Mouse (Mus musculus): ENCODE data around the gene Ddx54. TPM values are rescaled to one million over a fixed set of nuclear protein-coding genes. Genes with fewer than 3 reads are reported as not detected.

Gene Ddx54
- polyA plus RNA-seq, 2 experiments = 9.9 to 12.4 TPM

GRCm38 (mm10) chr5:120640094-120640493 is 27.6 kb downstream of the Ddx54 start:
- H3K27me3 ChIP-seq (ENCODE audit: control insufficient read depth, insufficient read depth, low read length) = peaks cover 2% of the 10 kb centered on the region; the same call in 1 of the 2 replicates
- no peaks in the 10 kb centered on the region for H3K9me3 ChIP-seq (ENCODE audit: control insufficient read depth, low read length)
- no peak overlapping the region for H3K27ac ChIP-seq
- H3K36me3 ChIP-seq (replicated peaks; ENCODE audit: control insufficient read depth, insufficient read depth, low read depth) = no peaks in the 10 kb centered on the region
- H3K4me2 ChIP-seq (ENCODE audit: low read depth) = no peak overlapping the region
- 68% methylated on average over 7 of the region's 7 CpGs for WGBS (ENCODE audit: insufficient replicate concordance)
- H3K4me3 ChIP-seq (ENCODE audit: insufficient read depth in 1 of 2, low read depth in 2 of 2, low read length in 2 of 2) = no peak overlapping the region
- DNase-seq (ENCODE audit: low read depth in 3 of 3, low spot score in 3 of 3) (no peak), ATAC-seq (ENCODE audit: insufficient read depth) (no peak)
- no peak overlapping the region for H3K9ac ChIP-seq (replicated peaks)
- H3K4me1 ChIP-seq (replicated peaks; ENCODE audit: control insufficient read depth in 2 of 2, insufficient read depth in 2 of 2, low read length in 1 of 2) = no peaks in the 10 kb centered on the region
- TF ChIP-seq CTCF (IDR thresholded peaks at IDR 0.05; ENCODE audit: low read depth) (no peak), EP300 (IDR thresholded peaks at IDR 0.05; ENCODE audit: low read depth) (no peak)

GRCm38 (mm10) chr5:120643365-120644085 is 31.0 kb downstream of the Ddx54 start:
- WGBS (ENCODE audit: insufficient replicate concordance) = 11% methylated on average over 14 of the region's 14 CpGs
- H3K4me3 ChIP-seq (ENCODE audit: insufficient read depth in 1 of 2, low read depth in 2 of 2, low read length in 2 of 2) = no peak overlapping the region
- ATAC-seq (ENCODE audit: insufficient read depth) (no peak), DNase-seq (ENCODE audit: low read depth in 3 of 3, low spot score in 3 of 3) (no peak)
- H3K27ac ChIP-seq = no peak overlapping the region
- no peak overlapping the region for H3K4me2 ChIP-seq (ENCODE audit: low read depth)
- H3K9me3 ChIP-seq (ENCODE audit: control insufficient read depth, low read length) = no peaks in the 10 kb centered on the region
- no peaks in the 10 kb centered on the region for H3K36me3 ChIP-seq (replicated peaks; ENCODE audit: control insufficient read depth, insufficient read depth, low read depth)
- H3K27me3 ChIP-seq (ENCODE audit: control insufficient read depth, insufficient read depth, low read length) = peaks cover 9% of the 10 kb centered on the region
- TF ChIP-seq CTCF (IDR thresholded peaks at IDR 0.05; ENCODE audit: low read depth) = no peak
- H3K4me1 ChIP-seq (replicated peaks; ENCODE audit: control insufficient read depth in 2 of 2, insufficient read depth in 2 of 2, low read length in 1 of 2) = peaks cover 2% of the 10 kb centered on the region in 2 experiments; a peak in 2 of 4 replicates
- H3K9ac ChIP-seq (replicated peaks) = no peak overlapping the region

DNA sequence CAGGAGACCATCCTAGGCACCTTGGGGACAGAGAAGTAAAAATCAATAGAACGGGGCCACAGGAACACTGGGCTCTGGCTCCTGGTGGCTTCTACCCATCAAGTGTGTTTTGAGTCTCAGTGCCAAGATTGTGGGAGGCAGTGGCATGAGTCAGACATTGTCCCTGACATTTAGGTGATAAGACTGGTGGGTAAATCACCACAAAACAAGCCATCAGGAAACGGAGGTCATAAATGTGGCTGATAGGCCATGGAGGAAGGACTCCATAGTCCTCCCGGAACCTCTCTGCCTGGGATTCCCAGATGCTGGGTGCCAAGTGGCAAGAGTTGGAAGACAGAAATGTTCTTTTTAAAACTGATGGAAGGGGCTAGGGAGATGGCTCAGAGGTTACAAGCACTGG is 31.7 kb downstream of the Ddx54 start:
- H3K4me2 ChIP-seq (ENCODE audit: low read depth) = no peak overlapping the region
- ATAC-seq (ENCODE audit: insufficient read depth) (no peak), DNase-seq (ENCODE audit: low read depth in 3 of 3, low spot score in 3 of 3) (no peak)
- H3K36me3 ChIP-seq (replicated peaks; ENCODE audit: control insufficient read depth, insufficient read depth, low read depth) = no peaks in the 10 kb centered on the region
- peaks cover 2 to 6% of the 10 kb centered on the region in 2 experiments; a peak in 2 of 4 replicates for H3K4me1 ChIP-seq (replicated peaks; ENCODE audit: control insufficient read depth in 2 of 2, insufficient read depth in 2 of 2, low read length in 1 of 2)
- H3K27ac ChIP-seq = no peak overlapping the region
- H3K9me3 ChIP-seq (ENCODE audit: control insufficient read depth, low read length) = no peaks in the 10 kb centered on the region
- peaks cover 13% of the 10 kb centered on the region for H3K27me3 ChIP-seq (ENCODE audit: control insufficient read depth, insufficient read depth, low read length)
- no peak overlapping the region for H3K9ac ChIP-seq (replicated peaks)
- no peak overlapping the region for H3K4me3 ChIP-seq (ENCODE audit: insufficient read depth in 1 of 2, low read depth in 2 of 2, low read length in 2 of 2)
- 19% methylated on average over 3 of the region's 3 CpGs for WGBS (ENCODE audit: insufficient replicate concordance)
- no peak for TF ChIP-seq EP300 (IDR thresholded peaks at IDR 0.05; ENCODE audit: low read depth)
- no peak for TF ChIP-seq CTCF (IDR thresholded peaks at IDR 0.05; ENCODE audit: low read depth)

- DNase-seq (ENCODE audit: low read depth in 3 of 3, low spot score in 3 of 3) (no peak), ATAC-seq (ENCODE audit: insufficient read depth) (no peak)
- Histone ChIP-seq H3K9me3 (ENCODE audit: control insufficient read depth, low read length) (no peaks in the 10 kb centered on the region), H3K4me3 (ENCODE audit: insufficient read depth in 1 of 2, low read depth in 2 of 2, low read length in 2 of 2) (no peak overlapping the region), H3K4me2 (ENCODE audit: low read depth) (no peak overlapping the region), H3K4me1 (replicated peaks; ENCODE audit: control insufficient read depth in 2 of 2, insufficient read depth in 2 of 2, low read length in 1 of 2) (peaks cover 2 to 6% of the 10 kb centered on the region in 2 experiments; a peak in 2 of 4 replicates), H3K36me3 (replicated peaks; ENCODE audit: control insufficient read depth, insufficient read depth, low read depth) (no peaks in the 10 kb centered on the region), H3K27ac (no peak overlapping the region), H3K9ac (replicated peaks) (no peak overlapping the region), H3K27me3 (ENCODE audit: control insufficient read depth, insufficient read depth, low read length) (peaks cover 28% of the 10 kb centered on the region)
- WGBS (ENCODE audit: insufficient replicate concordance) = 36% methylated on average over 6 of the region's 6 CpGs
- TF ChIP-seq CTCF (IDR thresholded peaks at IDR 0.05; ENCODE audit: low read depth) (no peak), EP300 (IDR thresholded peaks at IDR 0.05; ENCODE audit: low read depth) (no peak)
These were observed 33.3 kb downstream of the Ddx54 start for GRCm38 (mm10) chr5:120645851-120646250.

DNA sequence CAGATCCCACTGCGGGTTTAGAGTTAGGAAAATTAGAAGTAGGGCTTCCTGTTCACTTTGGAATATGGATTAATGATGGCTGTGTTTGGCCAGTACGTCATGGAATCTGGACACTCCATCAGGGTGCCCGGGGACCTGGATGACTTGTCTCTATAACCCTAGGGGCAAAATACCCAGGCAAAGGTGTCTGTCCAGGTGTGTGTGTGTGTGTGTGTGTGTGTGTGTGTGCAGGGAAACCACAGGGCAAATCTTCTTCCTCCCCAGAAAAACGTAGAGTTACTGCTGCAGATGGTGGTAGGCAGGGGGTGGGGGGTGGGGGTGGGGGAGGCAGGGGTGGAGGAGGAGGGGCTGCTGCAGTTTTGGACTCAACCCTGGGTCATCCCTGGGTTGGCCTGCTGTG is 34.8 kb downstream of the Ddx54 start:
- Histone ChIP-seq H3K9me3 (ENCODE audit: control insufficient read depth, low read length) (no peaks in the 10 kb centered on the region), H3K4me2 (ENCODE audit: low read depth) (no peak overlapping the region), H3K9ac (replicated peaks) (no peak overlapping the region), H3K27me3 (ENCODE audit: control insufficient read depth, insufficient read depth, low read length) (peaks cover 29% of the 10 kb centered on the region), H3K36me3 (replicated peaks; ENCODE audit: control insufficient read depth, insufficient read depth, low read depth) (no peaks in the 10 kb centered on the region), H3K4me1 (replicated peaks; ENCODE audit: control insufficient read depth in 2 of 2, insufficient read depth in 2 of 2, low read length in 1 of 2) (peaks cover 2 to 6% of the 10 kb centered on the region in 2 experiments; a peak in 2 of 4 replicates), H3K4me3 (ENCODE audit: insufficient read depth in 1 of 2, low read depth in 2 of 2, low read length in 2 of 2) (no peak overlapping the region), H3K27ac (no peak overlapping the region)
- TF ChIP-seq CTCF (IDR thresholded peaks at IDR 0.05; ENCODE audit: low read depth) (no peak), EP300 (IDR thresholded peaks at IDR 0.05; ENCODE audit: low read depth) (no peak)
- no peak for ATAC-seq (ENCODE audit: insufficient read depth)
- DNase-seq (ENCODE audit: low read depth in 3 of 3, low spot score in 3 of 3) = no peak
- 54% methylated on average over 4 of the region's 4 CpGs for WGBS (ENCODE audit: insufficient replicate concordance)

All from liver, embryonic 14.5 days (tissue).